Mouse (Mus musculus) liver, embryonic 14.5 days (tissue): ENCODE measurements around the gene Stra6l.
A peak's percentile ranks its signal among the peaks of the same experiment; 100 is the strongest.

Source experiments
- CTCF ChIP-seq: IDR thresholded peaks from 2 replicates; pipeline ENCODE4 v1.5.1; 2016; ENCODE audit warnings: antibody characterized with exemption, low read depth, control low read depth
- EP300 ChIP-seq: IDR thresholded peaks from 2 replicates; pipeline ENCODE4 v1.6.1; 2016; ENCODE audit warnings: antibody characterized with exemption, low read depth

DNA sequence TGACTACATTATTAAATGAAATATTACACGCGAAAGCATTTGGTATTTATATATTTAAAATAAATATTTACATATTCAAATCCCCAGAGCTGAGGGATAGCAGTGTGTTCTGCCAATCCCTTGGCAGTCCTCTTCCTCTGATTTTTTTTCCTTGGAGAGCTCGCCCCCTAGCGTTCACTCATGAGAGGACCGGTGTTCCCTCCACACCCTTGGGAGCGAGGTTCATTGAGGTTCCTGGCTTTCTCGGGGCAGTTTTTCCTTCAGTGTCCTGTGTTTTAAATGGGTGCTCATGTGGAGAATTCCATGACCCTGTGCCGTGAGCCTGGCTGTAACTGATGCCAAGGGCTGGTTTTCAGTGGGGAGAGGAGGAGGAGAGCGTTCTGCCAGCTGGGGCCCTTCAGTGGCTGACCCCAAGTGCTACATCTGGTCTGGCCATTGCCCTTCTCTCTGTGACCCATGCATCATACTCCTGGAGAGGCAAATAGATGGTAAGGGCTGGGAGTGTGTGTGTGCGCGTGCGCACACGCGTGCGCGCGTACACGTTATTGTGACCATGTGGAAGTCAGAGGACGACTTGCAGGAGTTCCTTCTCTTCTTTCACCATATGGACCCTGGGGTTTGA is 7.5 kb downstream of the Stra6l start:
- TF ChIP-seq CTCF (peak; percentile 83), EP300 (no peak)
